Mouse (Mus musculus): ENCODE measurements at regions not wholly inside any gene's neighbourhood (a gene's known extent, or its start where the extent isn't known, plus 50 kb on each side); places are given as distances from the start of the nearest gene placed in this dataset.

DNA sequence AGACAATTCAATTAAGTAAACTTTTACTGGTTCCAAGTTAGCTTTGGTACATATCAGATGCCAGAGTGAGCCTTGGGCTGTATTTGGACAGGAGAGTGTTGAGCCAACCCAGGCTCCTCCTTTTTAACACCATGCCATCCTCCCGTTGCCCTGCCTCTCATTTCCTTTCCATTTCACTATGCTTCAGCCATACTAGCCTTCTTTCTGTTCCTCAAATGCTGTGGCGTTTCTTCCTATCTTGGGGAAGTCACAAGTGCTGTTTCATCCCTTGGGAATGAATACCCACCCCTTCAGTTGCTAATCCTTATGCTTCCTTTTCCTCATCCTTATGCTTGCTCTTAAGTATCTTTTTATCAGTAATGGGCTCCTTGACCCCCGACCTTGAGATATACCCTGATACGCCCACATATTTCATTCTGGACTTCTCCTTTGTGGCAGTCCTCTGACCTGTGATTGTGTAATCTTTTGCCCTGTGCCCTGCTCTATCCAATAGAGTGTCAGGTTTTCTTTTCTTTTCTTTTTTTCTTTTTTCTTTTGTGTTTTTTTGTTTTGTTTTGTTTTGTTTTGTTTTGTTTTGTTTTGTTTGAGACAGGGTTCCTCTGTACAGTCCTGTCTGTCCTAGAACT is 1443.9 kb downstream of the Gsdmc2 start:
- Histone ChIP-seq H3K9me3 (ENCODE audit: control insufficient read depth, low read length) (no peaks in the 10 kb centered on the region), H3K4me3 (ENCODE audit: low read depth, low read length) (no peak overlapping the region), H3K9ac (ENCODE audit: low read depth, low read length) (no peak overlapping the region), H3K4me2 (replicated peaks; ENCODE audit: low read depth, low read length) (no peak overlapping the region), H3K4me1 (replicated peaks; ENCODE audit: control insufficient read depth, insufficient read depth, low read length) (no peaks in the 10 kb centered on the region), H3K36me3 (ENCODE audit: control insufficient read depth, insufficient read depth, low read length) (no peaks in the 10 kb centered on the region), H3K27me3 (ENCODE audit: control insufficient read depth, insufficient read depth, low read length) (no peaks in the 10 kb centered on the region), H3K27ac (ENCODE audit: low read depth, low read length) (no peak overlapping the region)
- DNase-seq (ENCODE audit: low spot score) = no peak
- no peak for ATAC-seq (ENCODE audit: low FRiP score)
- WGBS = 82% methylated on average over 4 of the region's 4 CpGs

DNA sequence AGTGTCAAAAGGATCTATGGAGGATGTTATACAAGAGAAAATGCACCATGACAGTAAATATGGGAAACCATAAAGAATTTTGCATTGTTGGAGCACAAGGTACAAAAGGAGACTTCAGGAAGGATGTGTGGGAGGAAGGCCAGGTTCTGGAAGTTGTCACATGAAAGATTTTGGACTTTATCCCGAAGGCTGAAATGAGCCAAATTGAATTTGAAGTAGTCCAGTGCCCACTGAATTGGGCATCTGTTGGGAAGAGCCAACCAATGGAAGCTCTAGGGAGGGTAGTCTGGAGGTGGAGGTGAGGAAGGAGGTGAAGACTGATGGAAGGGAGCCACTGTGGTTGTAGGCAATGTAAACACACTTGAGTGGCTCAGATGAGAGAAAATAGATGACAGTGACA is 1445.6 kb downstream of the Gsdmc2 start:
- ATAC-seq (ENCODE audit: low FRiP score) = no peak
- WGBS = 88% methylated on average over 1 of the region's 1 CpGs
- Histone ChIP-seq H3K4me2 (replicated peaks; ENCODE audit: low read depth, low read length) (no peak overlapping the region), H3K4me3 (ENCODE audit: low read depth, low read length) (no peak overlapping the region), H3K4me1 (replicated peaks; ENCODE audit: control insufficient read depth, insufficient read depth, low read length) (no peaks in the 10 kb centered on the region), H3K36me3 (ENCODE audit: control insufficient read depth, insufficient read depth, low read length) (no peaks in the 10 kb centered on the region), H3K9ac (ENCODE audit: low read depth, low read length) (no peak overlapping the region), H3K9me3 (ENCODE audit: control insufficient read depth, low read length) (no peaks in the 10 kb centered on the region), H3K27me3 (ENCODE audit: control insufficient read depth, insufficient read depth, low read length) (no peaks in the 10 kb centered on the region), H3K27ac (ENCODE audit: low read depth, low read length) (no peak overlapping the region)
- no peak for DNase-seq (ENCODE audit: low spot score)

DNA sequence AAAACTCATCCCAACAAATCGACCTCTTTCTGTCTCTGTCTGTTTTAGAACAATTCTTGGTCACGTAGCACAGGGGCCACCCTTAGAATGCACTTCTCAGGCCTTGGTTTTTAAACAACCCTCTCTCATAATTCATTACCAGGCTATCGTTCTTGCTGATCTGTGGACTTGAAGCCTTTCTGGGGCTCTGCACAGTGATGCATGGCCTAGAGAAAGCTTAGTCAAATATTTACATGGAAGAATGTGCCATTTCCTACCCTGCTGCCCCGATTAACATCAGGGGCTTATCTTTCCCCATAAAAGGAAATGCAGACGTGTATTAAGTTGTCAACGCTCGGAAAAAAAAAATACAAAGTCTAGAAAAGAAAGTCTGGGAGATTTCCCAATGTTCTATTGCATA is 1448.0 kb downstream of the Gsdmc2 start:
- 81% methylated on average over 7 of the region's 7 CpGs for WGBS
- Histone ChIP-seq H3K9ac (ENCODE audit: low read depth, low read length) (no peak overlapping the region), H3K4me2 (replicated peaks; ENCODE audit: low read depth, low read length) (no peak overlapping the region), H3K27me3 (ENCODE audit: control insufficient read depth, insufficient read depth, low read length) (no peaks in the 10 kb centered on the region), H3K36me3 (ENCODE audit: control insufficient read depth, insufficient read depth, low read length) (no peaks in the 10 kb centered on the region), H3K4me1 (replicated peaks; ENCODE audit: control insufficient read depth, insufficient read depth, low read length) (no peaks in the 10 kb centered on the region), H3K4me3 (ENCODE audit: low read depth, low read length) (no peak overlapping the region), H3K27ac (ENCODE audit: low read depth, low read length) (no peak overlapping the region), H3K9me3 (ENCODE audit: control insufficient read depth, low read length) (no peaks in the 10 kb centered on the region)
- no peak for DNase-seq (ENCODE audit: low spot score)
- ATAC-seq (ENCODE audit: low FRiP score) = no peak

DNA sequence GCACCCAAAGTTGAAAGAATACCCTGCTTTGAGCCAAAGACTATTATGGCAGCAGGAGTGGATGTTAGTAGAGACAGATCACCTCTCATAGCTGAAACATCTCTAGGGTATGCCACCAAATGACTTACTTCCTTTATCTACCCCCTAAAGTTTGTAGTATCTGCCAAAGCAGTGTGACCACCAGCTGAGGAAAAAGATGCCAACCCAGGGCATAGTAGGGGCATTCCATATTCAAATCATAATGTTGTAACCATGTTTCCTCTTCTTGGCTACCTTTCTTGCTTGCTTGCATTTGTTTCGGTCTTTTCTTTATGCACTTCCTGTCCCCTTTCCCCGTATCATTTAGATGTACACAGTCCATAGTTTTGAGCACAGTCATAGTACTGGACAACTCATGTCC is 1449.6 kb downstream of the Gsdmc2 start:
- no peak overlapping the region for H3K27ac ChIP-seq (ENCODE audit: low read depth, low read length)
- no peak for DNase-seq (ENCODE audit: low spot score)
- no peak overlapping the region for H3K4me3 ChIP-seq (ENCODE audit: low read depth, low read length)
- H3K9ac ChIP-seq (ENCODE audit: low read depth, low read length) = no peak overlapping the region
- 94% methylated on average over 2 of the region's 2 CpGs for WGBS
- H3K27me3 ChIP-seq (ENCODE audit: control insufficient read depth, insufficient read depth, low read length) = no peaks in the 10 kb centered on the region
- no peaks in the 10 kb centered on the region for H3K4me1 ChIP-seq (replicated peaks; ENCODE audit: control insufficient read depth, insufficient read depth, low read length)
- H3K9me3 ChIP-seq (ENCODE audit: control insufficient read depth, low read length) = no peaks in the 10 kb centered on the region
- no peak for ATAC-seq (ENCODE audit: low FRiP score)
- no peaks in the 10 kb centered on the region for H3K36me3 ChIP-seq (ENCODE audit: control insufficient read depth, insufficient read depth, low read length)
- no peak overlapping the region for H3K4me2 ChIP-seq (replicated peaks; ENCODE audit: low read depth, low read length)

DNA sequence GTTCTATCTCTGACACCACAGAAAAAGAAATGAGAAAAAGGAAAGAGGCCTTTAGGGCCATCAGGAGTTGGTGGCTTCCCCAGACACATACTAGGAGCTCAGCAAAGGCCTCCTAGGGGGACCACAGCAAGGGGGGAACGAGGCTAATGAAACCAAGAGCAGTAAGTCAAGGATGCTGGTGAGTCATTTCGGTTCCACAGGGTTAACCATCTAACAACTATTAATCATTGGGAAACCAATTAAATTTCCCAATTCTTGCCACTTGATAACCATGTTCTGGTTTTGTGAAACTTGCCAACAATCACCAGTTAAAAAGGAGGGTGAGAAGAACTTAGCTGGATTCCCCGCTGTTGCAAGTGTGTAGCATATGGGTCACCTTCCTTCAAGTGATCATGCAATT is 1451.6 kb downstream of the Gsdmc2 start:
- no peaks in the 10 kb centered on the region for H3K9me3 ChIP-seq (ENCODE audit: control insufficient read depth, low read length)
- H3K36me3 ChIP-seq (ENCODE audit: control insufficient read depth, insufficient read depth, low read length) = no peaks in the 10 kb centered on the region
- H3K4me1 ChIP-seq (replicated peaks; ENCODE audit: control insufficient read depth, insufficient read depth, low read length) = no peaks in the 10 kb centered on the region
- no peak overlapping the region for H3K4me2 ChIP-seq (replicated peaks; ENCODE audit: low read depth, low read length)
- H3K27ac ChIP-seq (ENCODE audit: low read depth, low read length) = no peak overlapping the region
- no peak overlapping the region for H3K9ac ChIP-seq (ENCODE audit: low read depth, low read length)
- no peaks in the 10 kb centered on the region for H3K27me3 ChIP-seq (ENCODE audit: control insufficient read depth, insufficient read depth, low read length)
- ATAC-seq (ENCODE audit: low FRiP score) (no peak), DNase-seq (ENCODE audit: low spot score) (no peak)
- no peak overlapping the region for H3K4me3 ChIP-seq (ENCODE audit: low read depth, low read length)
- WGBS = 86% methylated on average over 3 of the region's 3 CpGs

DNA sequence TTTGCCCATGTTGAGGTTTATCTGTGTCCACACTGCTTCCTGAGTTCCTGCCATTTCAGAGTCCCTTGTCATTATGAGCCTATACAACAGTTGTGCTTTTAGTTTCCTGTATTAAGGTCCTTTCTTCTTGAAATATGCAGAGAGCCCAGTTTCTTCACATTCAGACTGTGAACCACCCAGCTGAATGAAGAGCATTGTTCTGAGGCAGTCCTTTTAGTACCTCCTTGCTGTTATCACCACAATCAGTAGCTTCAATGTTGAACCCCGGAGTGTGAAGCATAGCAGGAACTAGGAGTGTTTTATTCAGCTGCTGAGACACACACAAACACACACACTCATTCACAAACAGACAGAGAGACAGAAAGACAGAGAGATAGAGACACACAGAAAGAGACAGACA is 1452.1 kb downstream of the Gsdmc2 start:
- 67% methylated on average over 1 of the region's 1 CpGs for WGBS
- ATAC-seq (ENCODE audit: low FRiP score) (no peak), DNase-seq (ENCODE audit: low spot score) (no peak)
- Histone ChIP-seq H3K4me3 (ENCODE audit: low read depth, low read length) (no peak overlapping the region), H3K4me2 (replicated peaks; ENCODE audit: low read depth, low read length) (no peak overlapping the region), H3K27me3 (ENCODE audit: control insufficient read depth, insufficient read depth, low read length) (no peaks in the 10 kb centered on the region), H3K9ac (ENCODE audit: low read depth, low read length) (no peak overlapping the region), H3K27ac (ENCODE audit: low read depth, low read length) (no peak overlapping the region), H3K9me3 (ENCODE audit: control insufficient read depth, low read length) (no peaks in the 10 kb centered on the region), H3K4me1 (replicated peaks; ENCODE audit: control insufficient read depth, insufficient read depth, low read length) (no peaks in the 10 kb centered on the region), H3K36me3 (ENCODE audit: control insufficient read depth, insufficient read depth, low read length) (no peaks in the 10 kb centered on the region)

DNA sequence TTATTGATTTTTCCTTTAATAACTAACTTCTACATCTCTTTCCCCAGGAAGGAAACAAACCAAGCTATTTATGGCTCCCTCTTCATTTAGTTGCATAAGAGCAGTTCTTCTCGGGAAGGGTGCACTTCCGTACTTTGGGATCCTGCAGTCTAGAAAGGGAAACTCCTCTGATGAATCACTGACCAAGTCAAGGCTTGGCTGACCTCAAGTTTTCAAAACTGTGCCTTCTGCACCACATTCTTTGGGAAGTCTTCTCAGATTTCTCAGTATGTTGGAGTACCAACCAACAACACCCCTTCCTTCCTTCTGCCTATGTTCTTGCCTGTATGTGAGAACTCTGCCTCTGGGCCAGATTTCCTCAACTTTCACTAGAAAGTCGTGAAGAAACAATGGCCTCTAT is 1452.6 kb downstream of the Gsdmc2 start:
- no peak overlapping the region for H3K4me2 ChIP-seq (replicated peaks; ENCODE audit: low read depth, low read length)
- WGBS = 79% methylated on average over 3 of the region's 3 CpGs
- H3K4me3 ChIP-seq (ENCODE audit: low read depth, low read length) = no peak overlapping the region
- DNase-seq (ENCODE audit: low spot score) (no peak), ATAC-seq (ENCODE audit: low FRiP score) (no peak)
- H3K27ac ChIP-seq (ENCODE audit: low read depth, low read length) = no peak overlapping the region
- H3K9ac ChIP-seq (ENCODE audit: low read depth, low read length) = no peak overlapping the region
- H3K9me3 ChIP-seq (ENCODE audit: control insufficient read depth, low read length) = no peaks in the 10 kb centered on the region
- H3K27me3 ChIP-seq (ENCODE audit: control insufficient read depth, insufficient read depth, low read length) = no peaks in the 10 kb centered on the region
- no peaks in the 10 kb centered on the region for H3K4me1 ChIP-seq (replicated peaks; ENCODE audit: control insufficient read depth, insufficient read depth, low read length)
- H3K36me3 ChIP-seq (ENCODE audit: control insufficient read depth, insufficient read depth, low read length) = no peaks in the 10 kb centered on the region

DNA sequence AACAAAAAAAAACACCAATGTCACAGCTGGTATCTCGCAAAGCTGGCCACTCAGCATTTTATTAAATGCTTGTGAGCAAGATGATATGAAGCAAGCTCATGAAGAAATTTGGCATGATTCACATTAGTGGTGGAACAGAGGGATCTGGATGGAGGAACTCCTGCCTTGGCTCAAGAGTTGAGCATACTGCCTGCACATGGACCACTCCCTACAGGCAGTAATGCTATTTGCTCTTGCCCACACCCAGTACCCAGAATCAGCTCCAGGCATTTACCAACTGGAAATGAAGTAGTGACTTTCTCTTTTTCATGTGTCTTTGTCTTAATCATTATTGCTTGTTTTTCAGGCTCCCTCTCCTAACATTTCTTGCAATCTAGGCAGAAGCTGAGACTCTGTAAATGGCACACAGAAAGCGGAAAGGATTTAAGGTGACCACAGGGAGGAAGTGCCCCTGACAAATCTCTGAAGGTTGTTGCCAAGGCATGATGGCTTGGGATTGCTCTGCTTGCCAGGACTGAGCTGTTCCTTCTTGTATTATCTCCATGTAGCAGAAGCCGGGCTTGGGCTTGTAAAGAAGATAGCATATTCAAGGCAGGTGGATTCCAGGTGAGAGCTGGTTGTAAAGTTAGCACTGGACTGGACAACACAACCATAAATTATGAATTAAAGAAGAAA is 1455.4 kb downstream of the Gsdmc2 start:
- 94% methylated on average over 3 of the region's 3 CpGs for WGBS

DNA sequence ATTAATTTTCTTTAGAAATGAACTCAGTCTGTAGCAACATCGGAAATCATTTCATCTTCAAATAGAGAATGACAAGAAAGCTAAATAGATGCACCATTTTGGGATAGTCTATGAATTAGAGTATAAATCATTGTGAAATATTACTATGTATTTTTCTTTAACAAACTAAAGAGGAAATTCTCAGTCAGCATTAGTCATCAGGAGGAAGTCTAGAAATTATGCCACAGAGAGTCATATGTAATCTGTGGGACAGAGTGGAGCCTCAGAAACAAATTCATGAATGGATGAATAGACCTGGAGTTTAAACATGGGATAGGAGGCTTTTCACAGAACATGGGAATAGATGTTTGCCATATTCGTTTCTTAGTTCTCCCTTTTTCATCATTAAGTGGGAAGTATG is 1459.4 kb upstream of the A1bg start:
- no peak for ATAC-seq (ENCODE audit: low FRiP score)
- WGBS = 76% methylated on average over 2 of the region's 2 CpGs
- DNase-seq (ENCODE audit: low spot score) = no peak

More for the DNA sequence above, 1455.4 kb downstream of the Gsdmc2 start:
- H3K4me2 ChIP-seq (replicated peaks; ENCODE audit: low read depth, low read length) = no peak overlapping the region
- H3K9ac ChIP-seq (ENCODE audit: low read depth, low read length) = no peak overlapping the region
- no peak for ATAC-seq (ENCODE audit: low FRiP score)
- DNase-seq (ENCODE audit: low spot score) = no peak
- no peaks in the 10 kb centered on the region for H3K9me3 ChIP-seq (ENCODE audit: control insufficient read depth, low read length)
- no peak overlapping the region for H3K4me3 ChIP-seq (ENCODE audit: low read depth, low read length)
- H3K27ac ChIP-seq (ENCODE audit: low read depth, low read length) = no peak overlapping the region
- no peaks in the 10 kb centered on the region for H3K27me3 ChIP-seq (ENCODE audit: control insufficient read depth, insufficient read depth, low read length)
- H3K4me1 ChIP-seq (replicated peaks; ENCODE audit: control insufficient read depth, insufficient read depth, low read length) = no peaks in the 10 kb centered on the region
- no peaks in the 10 kb centered on the region for H3K36me3 ChIP-seq (ENCODE audit: control insufficient read depth, insufficient read depth, low read length)

More for the DNA sequence above, 1459.4 kb upstream of the A1bg start:
- Histone ChIP-seq H3K27ac (ENCODE audit: low read depth, low read length) (no peak overlapping the region), H3K4me3 (ENCODE audit: low read depth, low read length) (no peak overlapping the region), H3K9ac (ENCODE audit: low read depth, low read length) (no peak overlapping the region), H3K4me2 (replicated peaks; ENCODE audit: low read depth, low read length) (no peak overlapping the region), H3K36me3 (ENCODE audit: control insufficient read depth, insufficient read depth, low read length) (no peaks in the 10 kb centered on the region), H3K4me1 (replicated peaks; ENCODE audit: control insufficient read depth, insufficient read depth, low read length) (no peaks in the 10 kb centered on the region), H3K27me3 (ENCODE audit: control insufficient read depth, insufficient read depth, low read length) (no peaks in the 10 kb centered on the region), H3K9me3 (ENCODE audit: control insufficient read depth, low read length) (no peaks in the 10 kb centered on the region)
